Mouse (Mus musculus): ENCODE results near the gene Rapgef4.
A peak's percentile ranks its signal among the peaks of the same experiment; 100 is the strongest.

Gene Rapgef4

GRCm38 (mm10) chr2:72151792-72152554, 170.9 kb downstream of the Rapgef4 start:
- no peak for DNase-seq (ENCODE audit: low spot score)

- no peak for DNase-seq (ENCODE audit: low spot score)
These were observed 171.7 kb downstream of the Rapgef4 start for GRCm38 (mm10) chr2:72152746-72153145.

GRCm38 (mm10) chr2:72153851-72154250, 172.8 kb downstream of the Rapgef4 start:
- no peak for DNase-seq (ENCODE audit: low spot score)

GRCm38 (mm10) chr2:72155102-72155773, 174.2 kb downstream of the Rapgef4 start:
- no peak for DNase-seq (ENCODE audit: low spot score)

- DNase-seq (ENCODE audit: low spot score) = no peak
These were observed 175.4 kb downstream of the Rapgef4 start for GRCm38 (mm10) chr2:72156484-72156883.

- DNase-seq (ENCODE audit: low spot score) = no peak
These were observed 176.5 kb downstream of the Rapgef4 start for GRCm38 (mm10) chr2:72157561-72157960.

- no peak for DNase-seq (ENCODE audit: low spot score)
These were observed 177.0 kb downstream of the Rapgef4 start for GRCm38 (mm10) chr2:72158045-72158444.

GRCm38 (mm10) chr2:72158691-72159225, 177.7 kb downstream of the Rapgef4 start:
- no peak for DNase-seq (ENCODE audit: low spot score)

- no peak for DNase-seq (ENCODE audit: low spot score)
These were observed 178.2 kb downstream of the Rapgef4 start for GRCm38 (mm10) chr2:72159281-72159680.

- DNase-seq (ENCODE audit: low spot score) = no peak
These were observed 184.3 kb downstream of the Rapgef4 start for GRCm38 (mm10) chr2:72165136-72165854.

GRCm38 (mm10) chr2:72169451-72170100, 188.5 kb downstream of the Rapgef4 start:
- DNase-seq (ENCODE audit: low spot score) = no peak

- peak; percentile 24 for DNase-seq (ENCODE audit: low spot score)
These were observed 189.5 kb downstream of the Rapgef4 start for GRCm38 (mm10) chr2:72170546-72170945.

- no peak for DNase-seq (ENCODE audit: low spot score)
These were observed 190.2 kb downstream of the Rapgef4 start for GRCm38 (mm10) chr2:72171204-72171603.

GRCm38 (mm10) chr2:72173010-72173409, 192.0 kb downstream of the Rapgef4 start:
- no peak for DNase-seq (ENCODE audit: low spot score)

GRCm38 (mm10) chr2:72173844-72174243, 192.8 kb downstream of the Rapgef4 start:
- DNase-seq (ENCODE audit: low spot score) = no peak

GRCm38 (mm10) chr2:72175536-72175935, 194.5 kb downstream of the Rapgef4 start:
- DNase-seq (ENCODE audit: low spot score) = no peak

GRCm38 (mm10) chr2:72175971-72176370, 194.9 kb downstream of the Rapgef4 start:
- DNase-seq (ENCODE audit: low spot score) = no peak

GRCm38 (mm10) chr2:72177214-72178023, 196.4 kb downstream of the Rapgef4 start:
- no peak for DNase-seq (ENCODE audit: low spot score)

- DNase-seq (ENCODE audit: low spot score) = no peak
These were observed 197.0 kb downstream of the Rapgef4 start for GRCm38 (mm10) chr2:72178025-72178424.

GRCm38 (mm10) chr2:72178515-72178914, 197.5 kb downstream of the Rapgef4 start:
- DNase-seq (ENCODE audit: low spot score) = no peak
